Mouse (Mus musculus) retina, postnatal 7 days (tissue): ENCODE measurements around the gene Plekhm3.

Experiments used
- DNase-seq: peaks from one replicate; pipeline ENCODE4 v3.0.0-alpha.2; 2012; ENCODE audit warnings: low read depth, low spot score

The Plekhm3 gene

GRCm38 (mm10) chr1:64779415-64779814 is 177.2 kb downstream of the Plekhm3 start:
- DNase-seq, result no peak

- no peak for DNase-seq
Observed at GRCm38 (mm10) chr1:64773305-64773704, 183.3 kb downstream of the Plekhm3 start.

- DNase-seq, result no peak
Observed at GRCm38 (mm10) chr1:64770169-64770568, 186.5 kb downstream of the Plekhm3 start.

- no peak for DNase-seq
Observed at GRCm38 (mm10) chr1:64761646-64762045, 195.0 kb downstream of the Plekhm3 start.

- no peak for DNase-seq
Observed at GRCm38 (mm10) chr1:64757766-64758165, 198.9 kb downstream of the Plekhm3 start.

GRCm38 (mm10) chr1:64757254-64757653 is 199.4 kb downstream of the Plekhm3 start:
- no peak for DNase-seq

- DNase-seq, result no peak
Observed at GRCm38 (mm10) chr1:64756640-64757030, 200.0 kb downstream of the Plekhm3 start.

GRCm38 (mm10) chr1:64755971-64756639 is 200.5 kb downstream of the Plekhm3 start:
- no peak for DNase-seq

- DNase-seq, result no peak
Observed at GRCm38 (mm10) chr1:64754658-64755057, 202.0 kb downstream of the Plekhm3 start.

- no peak for DNase-seq
Observed at GRCm38 (mm10) chr1:64753668-64754067, 203.0 kb downstream of the Plekhm3 start.

- no peak for DNase-seq
Observed at GRCm38 (mm10) chr1:64753109-64753508, 203.5 kb downstream of the Plekhm3 start.

- DNase-seq, result no peak
Observed at GRCm38 (mm10) chr1:64744616-64745015, 212.0 kb downstream of the Plekhm3 start.

- no peak for DNase-seq
Observed at GRCm38 (mm10) chr1:64742741-64743408, 213.7 kb downstream of the Plekhm3 start.

GRCm38 (mm10) chr1:64738661-64739082 is 218.0 kb downstream of the Plekhm3 start:
- DNase-seq, result peak; percentile 29

- no peak for DNase-seq
Observed at GRCm38 (mm10) chr1:64738180-64738555, 218.5 kb downstream of the Plekhm3 start.

- DNase-seq, result peak; percentile 89
Observed at GRCm38 (mm10) chr1:64737502-64738179, 219.0 kb downstream of the Plekhm3 start, which contains the start of gene Fzd5. TSS of gene Fzd5 (minus strand) at chr1:64737751.

- no peak for DNase-seq
Observed at GRCm38 (mm10) chr1:64736681-64737501, 219.7 kb downstream of the Plekhm3 start.
